Comparison of ENCODE assay signal across 1 mouse cellular context in the genomic region with DNA sequence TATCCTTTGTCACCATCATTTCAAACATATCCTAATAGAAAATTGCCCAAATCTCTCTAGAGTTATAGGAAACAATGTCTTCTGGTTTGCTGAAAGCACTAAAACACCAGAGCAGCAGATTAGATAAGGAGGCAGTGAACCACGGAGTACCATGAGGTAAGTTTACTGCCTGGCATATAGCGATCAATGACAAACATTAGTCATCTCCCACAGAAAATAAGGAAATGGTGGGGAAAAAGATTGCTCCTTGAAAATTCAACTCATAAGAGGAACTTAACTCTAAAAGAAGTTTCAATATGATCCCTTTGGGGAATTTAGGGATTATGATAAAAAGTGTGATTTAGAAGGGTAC.
A peak's percentile ranks its signal among the peaks of the same experiment; 100 is the strongest.
TF ChIP-seq lines count a peak whose summit lies in the region.

No protein-coding gene starts in this region.

TF ChIP-seq in MEL, 35 proteins besides CTCF, POLR2A, EP300 and RAD21 (continued from another document):
- TF ChIP-seq KAT2A (conservative IDR thresholded peaks at IDR 0.05; ENCODE audit: low read depth, low read length) (no peak), CHD1 (IDR thresholded peaks at IDR 0.05; ENCODE audit: low read depth, low read length) (no peak), E2F4 (IDR thresholded peaks at IDR 0.05; ENCODE audit: borderline replicate concordance, low read depth, low read length) (no peak), UBTF (IDR thresholded peaks at IDR 0.05; ENCODE audit: borderline replicate concordance, insufficient read depth, low read depth, low read length) (no peak), USF2 (IDR thresholded peaks at IDR 0.05; ENCODE audit: borderline replicate concordance in 1 of 2, insufficient read depth in 1 of 2, low read depth in 1 of 2, low read length in 2 of 2) (no peak), RCOR1 (IDR thresholded peaks at IDR 0.05; ENCODE audit: low read depth, low read length) (no peak), MAX (IDR thresholded peaks at IDR 0.05; ENCODE audit: low read length) (0 out of 2 replicates have a peak, but pooled peaks have one; percentile 19), POLR2AphosphoS2 (IDR thresholded peaks at IDR 0.05; ENCODE audit: low read length) (no peak), ZKSCAN1 (IDR thresholded peaks at IDR 0.05; ENCODE audit: low read depth, low read length) (no peak), BHLHE40 (IDR thresholded peaks at IDR 0.05; ENCODE audit: borderline replicate concordance, low read depth, low read length) (no peak)
